Mouse (Mus musculus) liver, embryonic 11.5 days (tissue): Measurements from ENCODE around the gene Olfr871. TPM values are rescaled to one million over a fixed set of nuclear protein-coding genes. Genes with fewer than 3 reads are reported as not detected.
"Not testable (repeated sequence)": the region's sequence is repeated elsewhere in the genome, so short reads cannot be mapped to it uniquely, and the experiment has no call there.

Source experiments
- ATAC-seq: fragments of 200-750 bp; cut with Nextera tagmentation; replicated peaks from 2 replicates; pipeline ENCODE4 v1.8.0; 2017; ENCODE audit warnings: moderate number of reproducible peaks, mild to moderate bottlenecking, moderate TSS enrichment, moderate library complexity; ENCODE audit not compliant: low FRiP score
- DNase-seq: peaks from one replicate; pipeline ENCODE4 v3.0.0-alpha.2; 2017; ENCODE audit warnings: low spot score
- H3K27ac ChIP-seq: fragments of 300-500 bp; sonication (generic); 2 replicates; pipeline ENCODE4 v1.5.1; 2014; ENCODE audit warnings: mild to moderate bottlenecking, low read depth, low read length, control low read depth
- H3K27me3 ChIP-seq: fragments of 300-500 bp; sonication (generic); replicated peaks from 2 replicates; pipeline ENCODE4 v1.6.1; 2014; ENCODE audit warnings: low read length, mixed read lengths; ENCODE audit not compliant: control insufficient read depth, insufficient read depth
- H3K36me3 ChIP-seq: fragments of 300-500 bp; sonication (generic); 2 replicates; pipeline ENCODE4 v1.6.1; 2014; ENCODE audit warnings: mild to moderate bottlenecking, low read length, moderate library complexity, mixed read lengths; ENCODE audit not compliant: control insufficient read depth, insufficient read depth
- H3K4me1 ChIP-seq: fragments of 300-500 bp; sonication (generic); replicated peaks from 2 replicates; pipeline ENCODE4 v1.6.1; 2014; ENCODE audit warnings: low read length, mixed read lengths; ENCODE audit not compliant: control insufficient read depth, insufficient read depth
- H3K4me2 ChIP-seq: fragments of 300-500 bp; sonication (generic); 2 replicates; pipeline ENCODE4 v1.6.1; 2014; ENCODE audit warnings: mild to moderate bottlenecking, control low read depth, moderate library complexity
- H3K4me3 ChIP-seq: fragments of 300-500 bp; sonication (generic); 2 replicates; pipeline ENCODE4 v1.5.1; 2014; ENCODE audit warnings: low read depth, low read length, control low read depth
- H3K9ac ChIP-seq: fragments of 300-500 bp; sonication (generic); 2 replicates; pipeline ENCODE4 v1.6.1; 2014; ENCODE audit warnings: low read depth, low read length, control low read depth
- H3K9me3 ChIP-seq: fragments of 300-500 bp; sonication (generic); 2 replicates; pipeline ENCODE4 v1.6.1; 2016; ENCODE audit warnings: low read length, inconsistent platforms, mixed read lengths; ENCODE audit not compliant: control insufficient read depth
- WGBS: fragments of 180-500 bp; shearing (Covaris S2); extraction: QIAGEN DNeasy Blood & Tissue Kit; methylation state at CpG from one replicate; pipeline ENCODE4 v1.1.7; 2014; 5-methylcytosine and 5-hydroxymethylcytosine counted together
- polyA plus RNA-seq: library from polyadenylated mRNA; unstranded; fragments of >200 nt; fragmentation: Nextera tagmentation; extraction: Ambion mirVana; gene quantifications from 2 replicates; pipeline ENCODE4 v1.2.1, GENCODE M21; 2014

Gene Olfr871
- polyA plus RNA-seq = not detected in 2 replicates

- no peaks in the 10 kb centered on the region for H3K36me3 ChIP-seq
- H3K4me1 ChIP-seq = no peaks in the 10 kb centered on the region
- ATAC-seq = no peak
- H3K9me3 ChIP-seq = no peaks in the 10 kb centered on the region
- H3K27me3 ChIP-seq = no peaks in the 10 kb centered on the region
- no peak for DNase-seq
- no peak within 1 kb of the TSS for H3K27ac ChIP-seq
- H3K4me3 ChIP-seq = no peak within 1 kb of the TSS
- no peak within 1 kb of the TSS for H3K4me2 ChIP-seq
- no peak within 1 kb of the TSS for H3K9ac ChIP-seq
These were observed at the start of gene Olfr871 for GRCm38 (mm10) chr9:20211907-20212306. Gene Olfr871 (plus strand): TSS chr9:20212207.

DNA sequence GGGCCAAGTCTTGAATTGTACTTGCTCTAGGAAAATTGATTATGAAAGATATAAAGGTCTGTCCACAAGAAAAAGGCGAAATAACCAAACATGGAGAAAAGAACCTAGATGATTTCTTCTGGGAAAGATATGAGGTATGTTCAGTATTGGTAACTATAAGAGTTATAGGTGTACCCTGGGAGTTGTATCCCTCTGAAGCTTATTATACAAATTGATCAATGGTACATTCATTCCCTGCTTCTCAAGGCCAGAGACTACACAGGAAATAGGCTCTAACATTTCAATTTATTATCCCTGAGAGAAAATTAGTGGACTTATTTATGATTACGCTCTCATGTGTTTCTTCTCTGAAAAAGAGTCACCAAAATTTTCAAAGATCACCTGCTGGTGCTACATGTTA, 38.0 kb upstream of the Olfr871 start, which contains the start of gene Olfr870:
TSS of gene Olfr870 (minus strand) at position 101 of the 400 bp plus-strand sequence.
- H3K27ac ChIP-seq = no peak within 1 kb of the TSS
- H3K4me1 ChIP-seq = no peaks in the 10 kb centered on the region
- WGBS = 64% methylated on average over 2 of the region's 2 CpGs
- DNase-seq (no peak), ATAC-seq (no peak)
- H3K4me3 ChIP-seq = no peak within 1 kb of the TSS
- no peak within 1 kb of the TSS for H3K4me2 ChIP-seq
- H3K9me3 ChIP-seq = peaks cover 2% of the 10 kb centered on the region; the same call in 1 of the 2 replicates
- H3K27me3 ChIP-seq = no peaks in the 10 kb centered on the region
- H3K36me3 ChIP-seq = no peaks in the 10 kb centered on the region
- H3K9ac ChIP-seq = no peak within 1 kb of the TSS

DNA sequence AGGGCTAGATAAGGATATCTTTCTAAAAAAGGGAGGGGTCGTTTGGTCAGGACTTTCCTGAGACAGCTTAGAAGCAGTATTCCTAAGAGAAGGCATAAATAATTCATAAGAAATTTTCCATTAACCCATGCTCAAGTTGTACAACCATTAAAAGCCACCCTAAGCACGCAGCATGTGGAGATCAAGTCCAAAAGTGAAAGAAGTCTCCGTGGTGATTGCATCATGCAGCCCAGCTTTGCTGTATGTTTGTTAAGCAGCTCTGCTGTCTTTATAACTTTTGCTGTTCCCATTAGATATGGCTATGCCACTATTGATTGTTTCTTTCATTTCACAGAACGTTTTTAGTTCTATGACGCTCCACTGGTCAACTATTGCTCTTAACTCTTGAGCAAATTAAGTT, 32.5 kb upstream of the Olfr871 start:
- ATAC-seq (no peak), DNase-seq (no peak)
- Histone ChIP-seq H3K36me3 (no peaks in the 10 kb centered on the region), H3K4me2 (no peak overlapping the region), H3K27me3 (no peaks in the 10 kb centered on the region), H3K4me1 (no peaks in the 10 kb centered on the region), H3K27ac (no peak overlapping the region), H3K4me3 (no peak overlapping the region), H3K9ac (no peak overlapping the region), H3K9me3 (peaks cover 2% of the 10 kb centered on the region; the same call in 1 of the 2 replicates)
- 59% methylated on average over 5 of the region's 5 CpGs for WGBS

- WGBS = 56% methylated on average over 1 of the region's 1 CpGs
- no peak for ATAC-seq
- Histone ChIP-seq H3K4me2 (no peak overlapping the region), H3K4me3 (no peak overlapping the region), H3K36me3 (no peaks in the 10 kb centered on the region), H3K9me3 (no peaks in the 10 kb centered on the region), H3K27me3 (no peaks in the 10 kb centered on the region), H3K4me1 (no peaks in the 10 kb centered on the region), H3K9ac (no peak overlapping the region), H3K27ac (no peak overlapping the region)
- no peak for DNase-seq
These were observed 9.9 kb upstream of the Olfr871 start for GRCm38 (mm10) chr9:20202131-20202530.

DNA sequence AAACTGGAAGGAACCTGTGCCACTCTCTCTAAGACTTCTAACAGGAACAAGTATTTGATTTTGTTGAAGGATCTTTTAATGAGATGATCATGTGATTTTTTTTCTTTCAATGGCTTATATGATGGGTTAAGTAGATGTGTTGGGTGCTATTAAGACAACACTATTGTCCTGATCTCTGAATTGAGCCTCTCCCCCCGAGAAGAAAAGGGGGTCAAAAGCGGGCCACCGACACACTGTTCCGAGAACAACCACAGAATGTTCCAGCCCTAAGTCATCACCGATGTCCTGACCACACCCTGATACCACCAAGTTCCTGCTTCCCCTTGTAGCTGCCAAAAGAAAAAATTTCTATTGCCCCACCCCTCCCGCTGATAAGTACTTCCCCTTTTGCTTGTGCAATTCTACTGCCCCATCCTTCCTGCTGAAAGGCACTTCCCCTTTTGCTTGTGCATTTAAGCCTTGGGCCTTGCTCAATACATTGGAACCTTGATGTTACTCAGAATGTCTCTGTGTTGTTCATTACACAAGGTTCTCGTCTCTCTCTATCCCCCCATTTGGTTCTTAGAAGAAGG, 8.5 kb upstream of the Olfr871 start:
- not testable (repeated sequence) for H3K9me3 ChIP-seq, H3K4me2 ChIP-seq, H3K4me1 ChIP-seq, ATAC-seq, H3K4me3 ChIP-seq, H3K27me3 ChIP-seq, H3K36me3 ChIP-seq, H3K9ac ChIP-seq, H3K27ac ChIP-seq, DNase-seq
- WGBS = 64% methylated on average over 7 of the region's 7 CpGs

GRCm38 (mm10) chr9:20210812-20211211, 1.2 kb upstream of the Olfr871 start:
- ATAC-seq (no peak), DNase-seq (no peak)

GRCm38 (mm10) chr9:20211477-20211876, 530 bp upstream of the Olfr871 start:
- DNase-seq = no peak
- ATAC-seq = no peak
- WGBS = 60% methylated on average over 2 of the region's 2 CpGs
- Histone ChIP-seq H3K9ac (no peak overlapping the region), H3K4me3 (no peak overlapping the region), H3K36me3 (no peaks in the 10 kb centered on the region), H3K27ac (no peak overlapping the region), H3K9me3 (no peaks in the 10 kb centered on the region), H3K4me2 (no peak overlapping the region), H3K27me3 (no peaks in the 10 kb centered on the region), H3K4me1 (no peaks in the 10 kb centered on the region)

More at GRCm38 (mm10) chr9:20210812-20211211, 1.2 kb upstream of the Olfr871 start:
- Histone ChIP-seq H3K36me3 (no peaks in the 10 kb centered on the region), H3K27ac (no peak overlapping the region), H3K4me1 (no peaks in the 10 kb centered on the region), H3K9me3 (no peaks in the 10 kb centered on the region), H3K27me3 (no peaks in the 10 kb centered on the region), H3K4me2 (no peak overlapping the region), H3K9ac (no peak overlapping the region), H3K4me3 (no peak overlapping the region)
- WGBS = 48% methylated on average over 1 of the region's 1 CpGs

- no peaks in the 10 kb centered on the region for H3K36me3 ChIP-seq
- H3K9ac ChIP-seq = no peak within 1 kb of the TSS
- DNase-seq (no peak), ATAC-seq (no peak)
- H3K4me1 ChIP-seq = no peaks in the 10 kb centered on the region
- no peaks in the 10 kb centered on the region for H3K9me3 ChIP-seq
- H3K27me3 ChIP-seq = no peaks in the 10 kb centered on the region
- H3K4me2 ChIP-seq = no peak within 1 kb of the TSS
- H3K27ac ChIP-seq = no peak within 1 kb of the TSS
- no peak within 1 kb of the TSS for H3K4me3 ChIP-seq
These were observed 24.8 kb downstream of the Olfr871 start, which contains the start of gene Olfr872 for GRCm38 (mm10) chr9:20236819-20237218. Gene Olfr872 (plus strand): TSS chr9:20237119.

DNA sequence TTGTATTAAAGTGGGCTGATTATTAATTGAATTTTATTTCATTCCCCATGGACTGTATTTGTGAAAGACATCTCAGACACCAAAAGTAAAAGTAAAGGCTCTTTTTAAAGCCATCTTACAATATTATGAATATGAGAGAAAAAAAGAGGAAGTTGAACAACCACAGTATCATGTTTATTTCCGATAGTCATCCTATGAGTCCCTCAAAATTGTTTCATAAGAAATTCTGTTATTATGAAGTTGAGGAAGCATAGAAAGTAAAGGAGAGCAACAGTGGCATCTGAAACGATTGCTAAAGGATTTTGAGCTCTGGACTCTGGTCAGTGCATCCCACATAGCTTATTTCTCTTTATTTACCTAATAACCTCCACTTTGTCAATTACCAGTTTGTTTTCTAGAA, 25.4 kb downstream of the Olfr871 start:
- Histone ChIP-seq H3K9me3 (no peaks in the 10 kb centered on the region), H3K4me3 (no peak overlapping the region), H3K27me3 (no peaks in the 10 kb centered on the region), H3K27ac (no peak overlapping the region), H3K4me2 (no peak overlapping the region), H3K9ac (no peak overlapping the region), H3K36me3 (no peaks in the 10 kb centered on the region), H3K4me1 (no peaks in the 10 kb centered on the region)
- no peak for DNase-seq
- 64% methylated on average over 2 of the region's 2 CpGs for WGBS
- ATAC-seq = no peak
